9 mouse cellular contexts compared by ENCODE assay signal in genomic region chr15:54677660-54678059, GRCm38 (mm10).
DNase-seq lines count a peak whose midpoint lies in the region; ATAC-seq and TF ChIP-seq lines count a peak whose summit lies in the region.
"Had no signal": no experiment of that assay in that cellular context is flagged by ENCODE, and none has a peak within 500 bp of the region (broad histone marks: within the 10 kb centered on the region; RNA-seq: fewer than 3 reads in every experiment).

No protein-coding gene starts in this region.

- no peak for ATAC-seq in liver, embryonic 11.5 days (replicated peaks; ENCODE audit: low FRiP score)
- ATAC-seq in lung, postnatal 0 days: no peak
- ATAC-seq in monocyte, adult 5-6 weeks (replicated peaks; ENCODE audit: insufficient number of reproducible peaks, low FRiP score, low TSS enrichment, poor library complexity, severe bottlenecking): no peak

- H3K36me3 ChIP-seq in liver, adult 2 months (ENCODE audit: control insufficient read depth, insufficient read depth, low read length): no peaks in the 10 kb centered on the region
- no peaks in the 10 kb centered on the region for H3K36me3 ChIP-seq in liver, embryonic 11.5 days (ENCODE audit: control insufficient read depth, insufficient read depth, low read length)
- H3K36me3 ChIP-seq in lung, postnatal 0 days (ENCODE audit: insufficient read depth, low read length): no peaks in the 10 kb centered on the region
- H3K36me3 ChIP-seq: stomach, embryonic 15.5 days had no signal

- no peak overlapping the region for H3K4me3 ChIP-seq in liver, adult 2 months (ENCODE audit: insufficient read depth, low read depth, low read length)
- H3K4me3 ChIP-seq in liver, embryonic 11.5 days (ENCODE audit: low read depth, low read length): no peak overlapping the region
- H3K4me3 ChIP-seq in lung, postnatal 0 days (ENCODE audit: low read depth, low read length): no peak overlapping the region
- H3K4me3 ChIP-seq: stomach, embryonic 15.5 days had no signal

- DNase-seq in liver, adult 2 months (ENCODE audit: extremely low read depth, low read depth, low spot score): peak; percentile 29
- DNase-seq in liver, embryonic 11.5 days (ENCODE audit: low spot score): no peak
- peak; percentile 65 for DNase-seq in ZHBTc4 (ENCODE audit: low read depth, low spot score)
- DNase-seq in gastrocnemius, adult 8-10 months (ENCODE audit: low spot score in 2 of 2): peak; percentile 4 to 5
- DNase-seq in lung, postnatal 0 days (ENCODE audit: low spot score): peak; percentile 7
- DNase-seq in thymus, postnatal 10 days (ENCODE audit: low spot score in 2 of 2): no peak

- no peak overlapping the region for H3K9ac ChIP-seq in liver, adult 2 months (ENCODE audit: low read depth, low read length)
- H3K9ac ChIP-seq in liver, embryonic 11.5 days (ENCODE audit: low read depth, low read length): no peak overlapping the region
- H3K9ac ChIP-seq in lung, postnatal 0 days (replicated peaks; ENCODE audit: low read depth): no peak overlapping the region
- H3K9ac ChIP-seq: stomach, embryonic 15.5 days had no signal

- no peak for TF ChIP-seq POLR2A in liver, adult 2 months (IDR thresholded peaks at IDR 0.05; ENCODE audit: extremely low read depth, insufficient read depth, low read length)

- H3K4me2 ChIP-seq in liver, embryonic 11.5 days: no peak overlapping the region
- H3K4me2 ChIP-seq in lung, postnatal 0 days (replicated peaks; ENCODE audit: low read depth, low read length): no peak overlapping the region
- H3K4me2 ChIP-seq: stomach, embryonic 15.5 days had no signal

- H3K9me3 ChIP-seq in liver, embryonic 11.5 days (ENCODE audit: control insufficient read depth, low read length): no peaks in the 10 kb centered on the region
- H3K9me3 ChIP-seq in lung, postnatal 0 days (ENCODE audit: low read length): no peaks in the 10 kb centered on the region
- H3K9me3 ChIP-seq: stomach, embryonic 15.5 days had no signal

- H3K27me3 ChIP-seq in liver, adult 2 months (ENCODE audit: control insufficient read depth, insufficient read depth, low read length): no peaks in the 10 kb centered on the region
- no peaks in the 10 kb centered on the region for H3K27me3 ChIP-seq in liver, embryonic 11.5 days (replicated peaks; ENCODE audit: control insufficient read depth, insufficient read depth, low read length)
- no peaks in the 10 kb centered on the region for H3K27me3 ChIP-seq in lung, postnatal 0 days (replicated peaks; ENCODE audit: insufficient read depth, low read length)
- H3K27me3 ChIP-seq: stomach, embryonic 15.5 days had no signal

- TF ChIP-seq CTCF in liver, adult 2 months (IDR thresholded peaks at IDR 0.05; ENCODE audit: low read depth, low read length): peak; percentile 68
- peak; percentile 72 for TF ChIP-seq CTCF in lung, postnatal 0 days (IDR thresholded peaks at IDR 0.05)

- H3K79me2 ChIP-seq in liver, adult 2 months (ENCODE audit: control insufficient read depth, insufficient read depth, low read length): no peaks in the 10 kb centered on the region

- 64% methylated on average over 8 of the region's 8 CpGs for WGBS in liver, adult 2 months
- 70% methylated on average over 8 of the region's 8 CpGs for WGBS in liver, embryonic 11.5 days
- WGBS in lung, postnatal 0 days: 61% methylated on average over 8 of the region's 8 CpGs

- TF ChIP-seq EP300 in lung, postnatal 0 days (IDR thresholded peaks at IDR 0.05): no peak

- H3K27ac ChIP-seq in liver, adult 2 months (replicated peaks; ENCODE audit: insufficient read depth, low read depth, low read length): no peak overlapping the region
- no peak overlapping the region for H3K27ac ChIP-seq in liver, embryonic 11.5 days (ENCODE audit: low read depth, low read length)
- H3K27ac ChIP-seq in lung, postnatal 0 days (ENCODE audit: low read length): no peak overlapping the region
- H3K27ac ChIP-seq: macrophage; stomach, embryonic 15.5 days had no signal

- H3K4me1 ChIP-seq in liver, adult 2 months (ENCODE audit: control insufficient read depth, insufficient read depth, low read length): no peaks in the 10 kb centered on the region
- no peaks in the 10 kb centered on the region for H3K4me1 ChIP-seq in liver, embryonic 11.5 days (replicated peaks; ENCODE audit: control insufficient read depth, insufficient read depth, low read length)
- H3K4me1 ChIP-seq in lung, postnatal 0 days (ENCODE audit: insufficient read depth, low read depth, low read length): no peaks in the 10 kb centered on the region
- H3K4me1 ChIP-seq: stomach, embryonic 15.5 days had no signal

Comparison
In these comparisons a context has a peak if more than half of its experiments do, and no peak if none do; other contexts are left out.
1. DNase-seq: peak in liver, adult 2 months (single experiment), ZHBTc4 (single experiment), gastrocnemius, adult 8-10 months (2 of 2) and lung, postnatal 0 days (single experiment); none in liver, embryonic 11.5 days (single experiment) and thymus, postnatal 10 days (0 of 2).